Mouse (Mus musculus): ENCODE measurements around the gene Ccl6. TPM values are rescaled to one million over a fixed set of nuclear protein-coding genes. Genes with fewer than 3 reads are reported as not detected.

The Ccl6 gene
- polyA plus RNA-seq, 1 experiment from 2014 or later: 3.4 TPM

Other genes starting within 250 kb of the Ccl6 start
- gene Rasl10b, start 183.9 kb downstream of the Ccl6 start, polyA plus RNA-seq (2015; fragmentation: Nextera tagmentation; extraction: Ambion mirVana): 15.1 and 32.7 TPM in 2 replicates
- gene Gas2l2, start 163.6 kb downstream of the Ccl6 start, polyA plus RNA-seq (2015; fragmentation: Nextera tagmentation; extraction: Ambion mirVana): 0.92 and 1.2 TPM in 2 replicates
- 0.50 and 0.56 TPM in 2 replicates for gene 1700020L24Rik, start 155.4 kb downstream of the Ccl6 start, polyA plus RNA-seq (2015; fragmentation: Nextera tagmentation; extraction: Ambion mirVana)
- gene Mmp28, start 130.0 kb downstream of the Ccl6 start, polyA plus RNA-seq (2015; fragmentation: Nextera tagmentation; extraction: Ambion mirVana): 3.2 and 3.4 TPM in 2 replicates
- 7.3 and 9.4 TPM in 2 replicates for gene Taf15, start 120.0 kb downstream of the Ccl6 start, polyA plus RNA-seq (2015; fragmentation: Nextera tagmentation; extraction: Ambion mirVana)
- not detected in 2 replicates for gene Heatr9, start 70.9 kb downstream of the Ccl6 start, polyA plus RNA-seq (2015; fragmentation: Nextera tagmentation; extraction: Ambion mirVana)
- gene Ccl5, start 62.6 kb downstream of the Ccl6 start, polyA plus RNA-seq (2015; fragmentation: Nextera tagmentation; extraction: Ambion mirVana): 0.33 TPM in 1 of 2 replicates, not detected in the other
- 2.1 and 2.4 TPM in 2 replicates for gene Ccl9, start 14.5 kb downstream of the Ccl6 start, polyA plus RNA-seq (2015; fragmentation: Nextera tagmentation; extraction: Ambion mirVana)
- gene Rpl9-ps1, start 52.5 kb upstream of the Ccl6 start, polyA plus RNA-seq (2015; fragmentation: Nextera tagmentation; extraction: Ambion mirVana): not detected in 2 replicates
- gene Ccl3, start 56.3 kb upstream of the Ccl6 start, polyA plus RNA-seq (2015; fragmentation: Nextera tagmentation; extraction: Ambion mirVana): 1.3 and 2.0 TPM in 2 replicates
- gene Ccl4, start 69.5 kb upstream of the Ccl6 start, polyA plus RNA-seq (2015; fragmentation: Nextera tagmentation; extraction: Ambion mirVana): 1.1 and 1.4 TPM in 2 replicates
- gene Wfdc17, start 110.9 kb upstream of the Ccl6 start, polyA plus RNA-seq (2015; fragmentation: Nextera tagmentation; extraction: Ambion mirVana): 0.33 and 0.87 TPM in 2 replicates
- gene Wfdc18, start 115.9 kb upstream of the Ccl6 start, polyA plus RNA-seq (2015; fragmentation: Nextera tagmentation; extraction: Ambion mirVana): not detected in 2 replicates
- 0.42 TPM in 1 of 2 replicates, not detected in the other for gene Wfdc21, start 153.9 kb upstream of the Ccl6 start, polyA plus RNA-seq (2015; fragmentation: Nextera tagmentation; extraction: Ambion mirVana)
- 26.6 and 29.6 TPM in 2 replicates for gene Heatr6, start 160.6 kb upstream of the Ccl6 start, polyA plus RNA-seq (2015; fragmentation: Nextera tagmentation; extraction: Ambion mirVana)